11 mouse cellular contexts compared by ENCODE assay signal in genomic region chr7:48937562-48937961, GRCm38 (mm10). TPM values are rescaled to one million over a fixed set of nuclear protein-coding genes. Genes with fewer than 3 reads are reported as not detected.
A peak's percentile ranks its signal among the peaks of the same experiment; 100 is the strongest.
DNase-seq lines count a peak whose midpoint lies in the region; ATAC-seq and TF ChIP-seq lines count a peak whose summit lies in the region.
"Had no signal": no experiment of that assay in that cellular context is flagged by ENCODE, and none has a peak within 500 bp of the region (broad histone marks: within the 10 kb centered on the region; RNA-seq: fewer than 3 reads in every experiment).

No protein-coding gene starts in this region.

- H3K79me2 ChIP-seq in MEL (ENCODE audit: control insufficient read depth, insufficient read depth, low read length, poor library complexity): no peaks in the 10 kb centered on the region

- H3K27ac ChIP-seq in MEL (ENCODE audit: control insufficient read depth, low read depth, low read length): no peak overlapping the region
- no peak overlapping the region for H3K27ac ChIP-seq in liver, embryonic 13.5 days
- H3K27ac ChIP-seq in spleen, adult 2 months (ENCODE audit: insufficient read depth, low read length): no peak overlapping the region
- H3K27ac ChIP-seq in intestine, embryonic 16.5 days (ENCODE audit: low read length): no peak overlapping the region
- H3K27ac ChIP-seq in hindbrain, embryonic 16.5 days (ENCODE audit: low read depth, low read length): no peak overlapping the region
- H3K27ac ChIP-seq: embryonic facial prominence, embryonic 12.5 days; kidney, postnatal 0 days; stomach, postnatal 0 days had no signal

- TF ChIP-seq POLR2A in MEL (IDR thresholded peaks at IDR 0.05; ENCODE audit: control insufficient read depth in 1 of 2, insufficient read depth in 1 of 2, low read depth in 1 of 2, low read length in 2 of 2, poor library complexity in 1 of 2): no peak
- no peak for TF ChIP-seq POLR2A in spleen, adult 2 months (IDR thresholded peaks at IDR 0.05; ENCODE audit: low read depth, low read length)

- H3K9ac ChIP-seq in MEL (ENCODE audit: control insufficient read depth, low read depth, low read length, poor library complexity, severe bottlenecking): peak overlapping the region; percentile 33; the same call in 1 of the 2 replicates
- H3K9ac ChIP-seq in liver, embryonic 13.5 days: no peak overlapping the region
- H3K9ac ChIP-seq in intestine, embryonic 16.5 days (ENCODE audit: low read depth, low read length): no peak overlapping the region
- no peak overlapping the region for H3K9ac ChIP-seq in hindbrain, embryonic 16.5 days (ENCODE audit: low read depth, low read length)
- H3K9ac ChIP-seq: embryonic facial prominence, embryonic 12.5 days had no signal

- no peaks in the 10 kb centered on the region for H3K36me3 ChIP-seq in MEL (ENCODE audit: control insufficient read depth in 1 of 2, insufficient read depth in 2 of 2, low read length in 2 of 2)
- H3K36me3 ChIP-seq in liver, embryonic 13.5 days: no peaks in the 10 kb centered on the region
- no peaks in the 10 kb centered on the region for H3K36me3 ChIP-seq in spleen, adult 2 months (ENCODE audit: control insufficient read depth, insufficient read depth, low read length)
- no peaks in the 10 kb centered on the region for H3K36me3 ChIP-seq in intestine, embryonic 16.5 days (ENCODE audit: control insufficient read depth, insufficient read depth, low read length)
- H3K36me3 ChIP-seq in hindbrain, embryonic 16.5 days (ENCODE audit: control insufficient read depth, insufficient read depth, low read length): no peaks in the 10 kb centered on the region
- H3K36me3 ChIP-seq: embryonic facial prominence, embryonic 12.5 days had no signal

- TF ChIP-seq CTCF in MEL (IDR thresholded peaks at IDR 0.05 in 2 of 3, conservative IDR thresholded peaks at IDR 0.05 in 1 of 3; ENCODE audit: control insufficient read depth in 1 of 3, insufficient read depth in 1 of 3, low read depth in 2 of 3, low read length in 3 of 3, poor library complexity in 1 of 3, severe bottlenecking in 1 of 3): no peak
- no peak for TF ChIP-seq CTCF in spleen, adult 2 months (IDR thresholded peaks at IDR 0.05; ENCODE audit: extremely low read depth, insufficient read depth, insufficient read length, insufficient replicate concordance)

- H3K4me3 ChIP-seq in MEL (ENCODE audit: control insufficient read depth in 1 of 2, insufficient read depth in 1 of 2, low read depth in 2 of 2, low read length in 2 of 2): peak overlapping the region; percentile 26 to 31; a peak in 3 of 4 replicates
- H3K4me3 ChIP-seq in liver, embryonic 13.5 days (replicated peaks): no peak overlapping the region
- peak overlapping the region; percentile 9; the same call in 1 of the 2 replicates for H3K4me3 ChIP-seq in spleen, adult 2 months (ENCODE audit: extremely low read depth, insufficient read depth, insufficient read length)
- H3K4me3 ChIP-seq in intestine, embryonic 16.5 days (ENCODE audit: low read length): no peak overlapping the region
- H3K4me3 ChIP-seq in hindbrain, embryonic 16.5 days (ENCODE audit: low read length): no peak overlapping the region
- H3K4me3 ChIP-seq: embryonic facial prominence, embryonic 12.5 days had no signal

- H3K4me1 ChIP-seq in MEL (ENCODE audit: control insufficient read depth in 1 of 2, insufficient read depth in 2 of 2, low read length in 2 of 2): no peaks in the 10 kb centered on the region; a peak in 1 of 4 replicates
- H3K4me1 ChIP-seq in liver, embryonic 13.5 days (replicated peaks): no peaks in the 10 kb centered on the region
- H3K4me1 ChIP-seq in spleen, adult 2 months (ENCODE audit: control insufficient read depth, insufficient read depth, insufficient read length): peaks cover 2% of the 10 kb centered on the region; the same call in 1 of the 2 replicates
- no peaks in the 10 kb centered on the region for H3K4me1 ChIP-seq in intestine, embryonic 16.5 days (ENCODE audit: control insufficient read depth, insufficient read depth, low read length)
- H3K4me1 ChIP-seq in hindbrain, embryonic 16.5 days (ENCODE audit: control insufficient read depth, insufficient read depth, low read depth, low read length): no peaks in the 10 kb centered on the region
- H3K4me1 ChIP-seq: embryonic facial prominence, embryonic 12.5 days had no signal

- ATAC-seq in liver, embryonic 13.5 days (ENCODE audit: low read depth): 0 out of 2 replicates have a peak, but pooled peaks have one; percentile 26
- no peak for ATAC-seq in intestine, embryonic 16.5 days
- ATAC-seq in hindbrain, embryonic 16.5 days: no peak

- 17% methylated on average over 11 of the region's 11 CpGs for WGBS in liver, embryonic 13.5 days (ENCODE audit: insufficient replicate concordance)
- WGBS in spleen, adult 2 months: 8% methylated on average over 11 of the region's 11 CpGs
- WGBS in intestine, embryonic 16.5 days: 84% methylated on average over 11 of the region's 11 CpGs
- WGBS in hindbrain, embryonic 16.5 days: 91% methylated on average over 11 of the region's 11 CpGs

- no peak for TF ChIP-seq RAD21 in MEL (IDR thresholded peaks at IDR 0.05; ENCODE audit: low read depth, low read length)

- peak; percentile 23 for DNase-seq in B cell, adult 2 months
- DNase-seq in MEL (ENCODE audit: low read depth, low spot score): peak; percentile 61
- DNase-seq in liver, embryonic 13.5 days: peak; percentile 26
- DNase-seq in spleen, adult 2 months (ENCODE audit: low read depth in 1 of 2, low spot score in 2 of 2): peak; percentile 39 to 47
- DNase-seq in kidney, postnatal 25 days: no peak

- TF ChIP-seq EP300 in MEL (IDR thresholded peaks at IDR 0.05; ENCODE audit: low read depth in 1 of 2, low read length in 2 of 2): no peak

- peak overlapping the region; percentile 28; the same call in 1 of the 2 replicates for H3K4me2 ChIP-seq in liver, embryonic 13.5 days
- no peak overlapping the region for H3K4me2 ChIP-seq in intestine, embryonic 16.5 days (ENCODE audit: low read depth, low read length)
- H3K4me2 ChIP-seq in hindbrain, embryonic 16.5 days (ENCODE audit: low read length): no peak overlapping the region
- H3K4me2 ChIP-seq: embryonic facial prominence, embryonic 12.5 days; midbrain, embryonic 11.5 days had no signal

- no peaks in the 10 kb centered on the region for H3K9me3 ChIP-seq in MEL (replicated peaks; ENCODE audit: insufficient read depth, low read length)
- no peaks in the 10 kb centered on the region for H3K9me3 ChIP-seq in liver, embryonic 13.5 days (replicated peaks)
- H3K9me3 ChIP-seq in intestine, embryonic 16.5 days (ENCODE audit: control insufficient read depth, low read length): no peaks in the 10 kb centered on the region
- H3K9me3 ChIP-seq in hindbrain, embryonic 16.5 days (ENCODE audit: control insufficient read depth, low read length): no peaks in the 10 kb centered on the region
- H3K9me3 ChIP-seq: embryonic facial prominence, embryonic 12.5 days had no signal

- no peaks in the 10 kb centered on the region for H3K27me3 ChIP-seq in MEL (ENCODE audit: control insufficient read depth in 1 of 2, insufficient read depth in 2 of 2, low read length in 2 of 2)
- H3K27me3 ChIP-seq in liver, embryonic 13.5 days: no peaks in the 10 kb centered on the region
- H3K27me3 ChIP-seq in spleen, adult 2 months (ENCODE audit: control insufficient read depth, insufficient read depth, low read length): no peaks in the 10 kb centered on the region; the same call in 1 of the 2 replicates
- H3K27me3 ChIP-seq in intestine, embryonic 16.5 days (replicated peaks; ENCODE audit: control insufficient read depth, insufficient read depth, low read length): no peaks in the 10 kb centered on the region
- H3K27me3 ChIP-seq in hindbrain, embryonic 16.5 days (replicated peaks; ENCODE audit: control insufficient read depth, insufficient read depth, low read length): peaks cover 2% of the 10 kb centered on the region; the same call in 1 of the 2 replicates
- H3K27me3 ChIP-seq: embryonic facial prominence, embryonic 12.5 days had no signal

TF ChIP-seq in MEL, 35 proteins besides CTCF, POLR2A, EP300 and RAD21:
- TF ChIP-seq MAFK (IDR thresholded peaks at IDR 0.05; ENCODE audit: borderline replicate concordance, low read depth, low read length): no peak
- peak; percentile 83 for TF ChIP-seq NRF1 (IDR thresholded peaks at IDR 0.05; ENCODE audit: insufficient read depth, low read depth, low read length, poor library complexity, severe bottlenecking)
TF ChIP-seq in MEL: peak in this region for 1.

RNA-seq across cellular contexts. Expression of gene Nav2, which starts 29.0 kb away (rescaled TPM):
- 2.0 and 2.2 TPM in 2 replicates for total RNA-seq in MEL (2012; rRNA removed)
- 1 to 10 TPM in 1 of 2 experiments, not detected in 1; 2.7 TPM for polyA plus RNA-seq in MEL (2012; ENCODE audit: insufficient read depth in 1 of 2, insufficient read length in 2 of 2, low read depth in 1 of 2, low replicate concordance in 2 of 2, missing spikeins in 1 of 2)
- polyA plus RNA-seq in liver, embryonic 13.5 days (2015; fragmentation: Nextera tagmentation; extraction: Ambion mirVana): 1.8 and 1.9 TPM in 2 replicates
- polyA plus RNA-seq in spleen, adult 2 months (2012; rRNA removed): 3.3 and 3.5 TPM in 2 replicates
- polyA plus RNA-seq in intestine, embryonic 16.5 days (2015; fragmentation: Nextera tagmentation; extraction: Ambion mirVana): 14.4 and 15.3 TPM in 2 replicates
- 23.0 and 27.9 TPM in 2 replicates for polyA plus RNA-seq in hindbrain, embryonic 16.5 days (2015; fragmentation: Nextera tagmentation; extraction: Ambion mirVana)

RNA-seq across cellular contexts. Expression of gene E2f8, which starts 56.2 kb away (rescaled TPM):
- total RNA-seq in MEL (2012; rRNA removed): 8.9 and 9.7 TPM in 2 replicates
- polyA plus RNA-seq in MEL (2012; ENCODE audit: insufficient read depth in 1 of 2, insufficient read length in 2 of 2, low read depth in 1 of 2, low replicate concordance in 2 of 2, missing spikeins in 1 of 2): 10 to 100 TPM; 39.3 to 49.4 TPM
- 25.2 and 33.8 TPM in 2 replicates for polyA plus RNA-seq in liver, embryonic 13.5 days (2015; fragmentation: Nextera tagmentation; extraction: Ambion mirVana)
- polyA plus RNA-seq in spleen, adult 2 months (2012; rRNA removed): 5.4 and 7.9 TPM in 2 replicates
- polyA plus RNA-seq in intestine, embryonic 16.5 days (2015; fragmentation: Nextera tagmentation; extraction: Ambion mirVana): 21.9 and 24.2 TPM in 2 replicates
- 2.5 and 3.7 TPM in 2 replicates for polyA plus RNA-seq in hindbrain, embryonic 16.5 days (2015; fragmentation: Nextera tagmentation; extraction: Ambion mirVana)

Comparison
In these comparisons a context has a peak if more than half of its experiments do, and no peak if none do; other contexts are left out.
1. DNase-seq: peak in B cell, adult 2 months (2 of 2), MEL (single experiment), liver, embryonic 13.5 days (single experiment) and spleen, adult 2 months (2 of 2); none in kidney, postnatal 25 days (0 of 2).
2. H3K4me3 ChIP-seq: peak in MEL (2 of 2) and spleen, adult 2 months (single experiment); none in liver, embryonic 13.5 days (single experiment), intestine, embryonic 16.5 days (single experiment) and hindbrain, embryonic 16.5 days (single experiment).